Mouse (Mus musculus) CH12.LX (cell line): ENCODE measurements around the gene Bmp7.

Experiments
- CHD2 ChIP-seq: IDR thresholded peaks from 2 replicates; pipeline ENCODE4 v1.6.1; 2011; ENCODE audit warnings: low read length, improper control_type of control experiment
- CTCF ChIP-seq, 2 experiments: IDR thresholded peaks in 1 of 2; conservative IDR thresholded peaks in 1 of 2; 2 replicates each; pipeline ENCODE4 v1.5.1; 2011 to 2012; ENCODE audit warnings: low read depth in 2 of 2, low read length in 2 of 2, improper control_type of control experiment in 1 of 2, inconsistent platforms in 1 of 2, mild to moderate bottlenecking in 1 of 2, moderate library complexity in 1 of 2
- ETS1 ChIP-seq: conservative IDR thresholded peaks from 2 replicates; pipeline ENCODE4 v1.6.1; 2012; ENCODE audit warnings: low read depth, mild to moderate bottlenecking, inconsistent platforms, low read length, improper control_type of control experiment, moderate library complexity
- JUND ChIP-seq: conservative IDR thresholded peaks from 2 replicates; pipeline ENCODE4 v1.6.1; 2011; ENCODE audit warnings: low read depth, low read length, improper control_type of control experiment
- KAT2A ChIP-seq: IDR thresholded peaks from 2 replicates; pipeline ENCODE4 v1.6.1; 2012; ENCODE audit warnings: low read length, improper control_type of control experiment, inconsistent platforms; ENCODE audit not compliant: insufficient replicate concordance
- MYC ChIP-seq: IDR thresholded peaks from 2 replicates; pipeline ENCODE4 v1.6.1; 2011; ENCODE audit warnings: low read depth, mild to moderate bottlenecking, improper control_type of control experiment, low read length
- PAX5 ChIP-seq: IDR thresholded peaks from 2 replicates; pipeline ENCODE4 v1.6.1; 2012; ENCODE audit warnings: low read length, inconsistent platforms, mixed read lengths
- TCF12 ChIP-seq: IDR thresholded peaks from 2 replicates; pipeline ENCODE4 v1.6.1; 2014; ENCODE audit warnings: low read depth, mild to moderate bottlenecking, inconsistent platforms, low read length, improper control_type of control experiment

- TF ChIP-seq KAT2A (no peak), CTCF (conservative IDR thresholded peaks at IDR 0.05 in 1 of 2, IDR thresholded peaks at IDR 0.05 in 1 of 2; ENCODE audit: low read depth in 2 of 2, low read length in 2 of 2) (no peak), TCF12 (no peak), PAX5 (no peak), ETS1 (no peak), CHD2 (no peak), JUND (no peak), MYC (no peak)
Observed at GRCm38 (mm10) chr2:172905057-172905456, 35.1 kb downstream of the Bmp7 start.
